Mouse (Mus musculus): ENCODE measurements at regions not wholly inside any gene's neighbourhood (a gene's known extent, or its start where the extent isn't known, plus 50 kb on each side); places are given as distances from the start of the nearest gene placed in this dataset.

- DNase-seq, result no peak
These were observed 435.8 kb upstream of the Kcnab2 start for GRCm38 (mm10) chr4:152913497-152913896.

GRCm38 (mm10) chr4:152912846-152913245, 435.2 kb upstream of the Kcnab2 start:
- no peak for DNase-seq

- no peak for DNase-seq
These were observed 430.6 kb upstream of the Kcnab2 start for GRCm38 (mm10) chr4:152908235-152908634.

- no peak for DNase-seq
These were observed 425.2 kb upstream of the Kcnab2 start for GRCm38 (mm10) chr4:152902851-152903250.

- no peak for DNase-seq
These were observed 422.4 kb upstream of the Kcnab2 start for GRCm38 (mm10) chr4:152900049-152900448.

- DNase-seq, result no peak
These were observed 417.4 kb upstream of the Kcnab2 start for GRCm38 (mm10) chr4:152895076-152895475.

GRCm38 (mm10) chr4:152892997-152893396, 415.3 kb upstream of the Kcnab2 start:
- no peak for DNase-seq

- no peak for DNase-seq
These were observed 411.5 kb upstream of the Kcnab2 start for GRCm38 (mm10) chr4:152889211-152889610.

GRCm38 (mm10) chr4:152888306-152888705, 410.6 kb upstream of the Kcnab2 start:
- DNase-seq, result no peak

- DNase-seq, result no peak
These were observed 409.1 kb upstream of the Kcnab2 start for GRCm38 (mm10) chr4:152886773-152887172.

GRCm38 (mm10) chr4:152881433-152881930, 403.8 kb upstream of the Kcnab2 start:
- no peak for DNase-seq

- DNase-seq, result no peak
These were observed 402.7 kb upstream of the Kcnab2 start for GRCm38 (mm10) chr4:152880368-152880767.

- DNase-seq, result no peak
These were observed 401.3 kb upstream of the Kcnab2 start for GRCm38 (mm10) chr4:152878941-152879340.

GRCm38 (mm10) chr4:152878401-152878800, 400.7 kb upstream of the Kcnab2 start:
- DNase-seq, result no peak

- DNase-seq, result no peak
These were observed 392.4 kb upstream of the Kcnab2 start for GRCm38 (mm10) chr4:152870046-152870445.

- DNase-seq, result no peak
These were observed 388.2 kb upstream of the Kcnab2 start for GRCm38 (mm10) chr4:152865894-152866293.

- DNase-seq, result no peak
These were observed 385.3 kb upstream of the Kcnab2 start for GRCm38 (mm10) chr4:152862818-152863614.

GRCm38 (mm10) chr4:152859161-152859560, 381.5 kb upstream of the Kcnab2 start:
- no peak for DNase-seq

GRCm38 (mm10) chr4:152850147-152850546, 372.5 kb upstream of the Kcnab2 start:
- DNase-seq, result no peak

GRCm38 (mm10) chr4:152836080-152836479, 358.4 kb upstream of the Kcnab2 start:
- no peak for DNase-seq

GRCm38 (mm10) chr4:152834421-152835110, 356.9 kb upstream of the Kcnab2 start:
- DNase-seq, result no peak

- DNase-seq, result no peak
These were observed 356.0 kb upstream of the Kcnab2 start for GRCm38 (mm10) chr4:152833411-152834310.

GRCm38 (mm10) chr4:152832757-152833363, 355.2 kb upstream of the Kcnab2 start:
- DNase-seq, result no peak

Data from thymus, postnatal 25 days (tissue).